23 mouse cellular contexts compared by ENCODE assay signal in genomic region chr7:30604424-30604823, GRCm38 (mm10). TPM values are rescaled to one million over a fixed set of nuclear protein-coding genes. Genes with fewer than 3 reads are reported as not detected.
DNase-seq lines count a peak whose midpoint lies in the region; ATAC-seq and TF ChIP-seq lines count a peak whose summit lies in the region.
"Had no signal": no experiment of that assay in that cellular context is flagged by ENCODE, and none has a peak within 500 bp of the region (broad histone marks: within the 10 kb centered on the region; RNA-seq: fewer than 3 reads in every experiment).

No protein-coding gene starts in this region.

- no peak overlapping the region for H3K9ac ChIP-seq in lung, embryonic 15.5 days
- no peak overlapping the region for H3K9ac ChIP-seq in lung, postnatal 0 days (replicated peaks; ENCODE audit: low read depth)
- no peak overlapping the region for H3K9ac ChIP-seq in ES-Bruce4 (ENCODE audit: low read depth, poor library complexity, severe bottlenecking)
- H3K9ac ChIP-seq in neural tube, embryonic 15.5 days (replicated peaks) = no peak overlapping the region
- H3K9ac ChIP-seq: forebrain, embryonic 12.5 days; hindbrain, embryonic 12.5 days had no signal

- ATAC-seq in lung, embryonic 15.5 days (ENCODE audit: borderline replicate concordance, extremely low read depth, low FRiP score, low TSS enrichment) = no peak
- ATAC-seq in lung, postnatal 0 days = no peak
- no peak for ATAC-seq in granulocyte monocyte progenitor cell, adult 5-6 weeks (replicated peaks; ENCODE audit: poor library complexity, severe bottlenecking)
- ATAC-seq in neural tube, embryonic 15.5 days (ENCODE audit: low FRiP score) = no peak
- ATAC-seq: forebrain, embryonic 16.5 days; hindbrain, postnatal 0 days had no signal

- intact Hi-C loops in gastrocnemius, postnatal 14 days (cut with DNase I; ENCODE audit: low total_unique reads) = no loop called here

- TF ChIP-seq EP300 in lung, postnatal 0 days (IDR thresholded peaks at IDR 0.05) = no peak
- no peak for TF ChIP-seq EP300 in ES-Bruce4 (IDR thresholded peaks at IDR 0.05; ENCODE audit: insufficient read depth, low read depth, low read length)

- TF ChIP-seq POLR2A in ES-Bruce4 (IDR thresholded peaks at IDR 0.05; ENCODE audit: insufficient read depth, low read length) = no peak

- no peak for DNase-seq in lung, postnatal 0 days (ENCODE audit: low spot score)
- peak; percentile 37 for DNase-seq in ZHBTc4 (ENCODE audit: low read depth, low spot score)
- DNase-seq in gastrocnemius, postnatal 14 days = no peak
- DNase-seq: adrenal gland, postnatal 25 days; cerebellum, adult 18-20 months; cerebellum, adult 9-11 months; cerebellum, postnatal 36 days; gastrocnemius, postnatal 25 days; heart, adult 11 months; heart, postnatal 36 days; kidney, adult 11 months had no signal

- no peak overlapping the region for H3K4me2 ChIP-seq in lung, embryonic 15.5 days
- no peak overlapping the region for H3K4me2 ChIP-seq in lung, postnatal 0 days (replicated peaks; ENCODE audit: low read depth, low read length)
- H3K4me2 ChIP-seq in neural tube, embryonic 15.5 days = no peak overlapping the region
- H3K4me2 ChIP-seq: forebrain, embryonic 12.5 days; heart, embryonic 13.5 days; hindbrain, embryonic 12.5 days had no signal

- no peak overlapping the region for H3K4me3 ChIP-seq in lung, embryonic 15.5 days
- no peak overlapping the region for H3K4me3 ChIP-seq in lung, postnatal 0 days (ENCODE audit: low read depth, low read length)
- no peak overlapping the region for H3K4me3 ChIP-seq in ES-Bruce4 (ENCODE audit: low read depth, low read length)
- H3K4me3 ChIP-seq in neural tube, embryonic 15.5 days (replicated peaks) = no peak overlapping the region
- H3K4me3 ChIP-seq: forebrain, embryonic 12.5 days; heart, embryonic 13.5 days; hindbrain, embryonic 12.5 days had no signal

- TF ChIP-seq CTCF in lung, postnatal 0 days (IDR thresholded peaks at IDR 0.05) = no peak
- no peak for TF ChIP-seq CTCF in ES-Bruce4 (IDR thresholded peaks at IDR 0.05; ENCODE audit: low read depth, low read length)

- peak overlapping the region; percentile 95; the same call in 1 of the 2 replicates for H3K27ac ChIP-seq in lung, embryonic 15.5 days
- H3K27ac ChIP-seq in lung, postnatal 0 days (ENCODE audit: low read length) = no peak overlapping the region
- H3K27ac ChIP-seq in ES-Bruce4 (ENCODE audit: insufficient read depth, low read length) = peak overlapping the region; percentile 43
- H3K27ac ChIP-seq in neural tube, embryonic 15.5 days (replicated peaks) = no peak overlapping the region
- H3K27ac ChIP-seq: forebrain, embryonic 12.5 days; heart, embryonic 13.5 days; hindbrain, embryonic 12.5 days; hindbrain, postnatal 0 days had no signal

- H3K36me3 ChIP-seq in lung, embryonic 15.5 days = no peaks in the 10 kb centered on the region
- no peaks in the 10 kb centered on the region for H3K36me3 ChIP-seq in lung, postnatal 0 days (ENCODE audit: insufficient read depth, low read length)
- H3K36me3 ChIP-seq in ES-Bruce4 (ENCODE audit: control insufficient read depth, insufficient read depth, low read length, poor library complexity, severe bottlenecking) = no peaks in the 10 kb centered on the region
- H3K36me3 ChIP-seq in neural tube, embryonic 15.5 days = no peaks in the 10 kb centered on the region
- H3K36me3 ChIP-seq: forebrain, embryonic 12.5 days; heart, embryonic 13.5 days; hindbrain, embryonic 12.5 days had no signal

- no peaks in the 10 kb centered on the region for H3K9me3 ChIP-seq in lung, embryonic 15.5 days
- H3K9me3 ChIP-seq in lung, postnatal 0 days (ENCODE audit: low read length) = no peaks in the 10 kb centered on the region
- H3K9me3 ChIP-seq in ES-Bruce4 (replicated peaks; ENCODE audit: control insufficient read depth, insufficient read depth, low read length, poor library complexity, severe bottlenecking) = no peaks in the 10 kb centered on the region
- no peaks in the 10 kb centered on the region for H3K9me3 ChIP-seq in neural tube, embryonic 15.5 days (replicated peaks)
- H3K9me3 ChIP-seq: forebrain, embryonic 12.5 days; heart, embryonic 13.5 days; hindbrain, embryonic 12.5 days had no signal

- no peaks in the 10 kb centered on the region for H3K27me3 ChIP-seq in lung, embryonic 15.5 days
- no peaks in the 10 kb centered on the region for H3K27me3 ChIP-seq in lung, postnatal 0 days (replicated peaks; ENCODE audit: insufficient read depth, low read length)
- no peaks in the 10 kb centered on the region for H3K27me3 ChIP-seq in ES-Bruce4 (ENCODE audit: control insufficient read depth, insufficient read depth, low read length, poor library complexity, severe bottlenecking)
- no peaks in the 10 kb centered on the region for H3K27me3 ChIP-seq in neural tube, embryonic 15.5 days (replicated peaks)
- H3K27me3 ChIP-seq: forebrain, embryonic 12.5 days; hindbrain, embryonic 12.5 days had no signal

- peaks cover 15% of the 10 kb centered on the region for H3K4me1 ChIP-seq in lung, embryonic 15.5 days
- no peaks in the 10 kb centered on the region for H3K4me1 ChIP-seq in lung, postnatal 0 days (ENCODE audit: insufficient read depth, low read depth, low read length)
- peaks cover 15% of the 10 kb centered on the region for H3K4me1 ChIP-seq in ES-Bruce4 (ENCODE audit: control insufficient read depth, insufficient read depth, low read length)
- peaks cover 12% of the 10 kb centered on the region for H3K4me1 ChIP-seq in neural tube, embryonic 15.5 days

- WGBS in lung, embryonic 15.5 days = 46% methylated on average over 8 of the region's 8 CpGs
- 40% methylated on average over 8 of the region's 8 CpGs for WGBS in lung, postnatal 0 days
- WGBS in neural tube, embryonic 15.5 days = 70% methylated on average over 8 of the region's 8 CpGs

RNA-seq across cellular contexts. Expression of gene Zbtb32, which starts 5.7 kb away (rescaled TPM):
- polyA plus RNA-seq in lung, embryonic 15.5 days (2015; fragmentation: Nextera tagmentation; extraction: Ambion mirVana) = 2.3 and 3.7 TPM in 2 replicates
- polyA plus RNA-seq in lung, postnatal 0 days (2015; fragmentation: Nextera tagmentation; extraction: Ambion mirVana) = 3.0 and 3.9 TPM in 2 replicates
- 20.3 and 22.7 TPM in 2 replicates for polyA plus RNA-seq in ES-Bruce4 (2011; ENCODE audit: insufficient read depth, insufficient read length, low read depth, missing spikeins)
- total RNA-seq in granulocyte monocyte progenitor cell, adult 5-6 weeks (2014; fragmentation: Nextera tagmentation) = not detected in 2 replicates
- total RNA-seq in granulocyte monocyte progenitor cell, adult 5-6 weeks (2017) = not detected in 2 replicates
- total RNA-seq in gastrocnemius, postnatal 14 days (2021) = not detected
- 0.37 and 0.44 TPM in 2 replicates for polyA plus RNA-seq in neural tube, embryonic 15.5 days (2015; fragmentation: Nextera tagmentation; extraction: Ambion mirVana)
- total RNA-seq: gastrocnemius, postnatal 25 days; heart, postnatal 36 days; hindbrain, postnatal 0 days had no signal
- polyA plus RNA-seq: frontal cortex, adult 2 months had no signal

RNA-seq across cellular contexts. Expression of gene Upk1a, which starts 8.2 kb away (rescaled TPM):
- 0.88 and 1.4 TPM in 2 replicates for polyA plus RNA-seq in lung, embryonic 15.5 days (2015; fragmentation: Nextera tagmentation; extraction: Ambion mirVana)
- polyA plus RNA-seq in lung, postnatal 0 days (2015; fragmentation: Nextera tagmentation; extraction: Ambion mirVana) = 11.2 and 11.8 TPM in 2 replicates
- 2.5 and 2.8 TPM in 2 replicates for polyA plus RNA-seq in ES-Bruce4 (2011; ENCODE audit: insufficient read depth, insufficient read length, low read depth, missing spikeins)
- 3.4 TPM in 1 of 2 replicates, not detected in the other for total RNA-seq in granulocyte monocyte progenitor cell, adult 5-6 weeks (2014; fragmentation: Nextera tagmentation)
- total RNA-seq in granulocyte monocyte progenitor cell, adult 5-6 weeks (2017) = not detected in 2 replicates
- under 1 TPM; 0.14 to 0.16 TPM for total RNA-seq in gastrocnemius, postnatal 14 days (2021)
- polyA plus RNA-seq in neural tube, embryonic 15.5 days (2015; fragmentation: Nextera tagmentation; extraction: Ambion mirVana) = 0.87 and 2.3 TPM in 2 replicates
- total RNA-seq: gastrocnemius, postnatal 25 days had no signal

RNA-seq across cellular contexts. Expression of gene Kmt2b, which starts 15.9 kb away (rescaled TPM):
- 8.4 and 10.0 TPM in 2 replicates for polyA plus RNA-seq in lung, embryonic 15.5 days (2015; fragmentation: Nextera tagmentation; extraction: Ambion mirVana)
- polyA plus RNA-seq in lung, postnatal 0 days (2015; fragmentation: Nextera tagmentation; extraction: Ambion mirVana) = 6.8 and 6.9 TPM in 2 replicates
- 70.2 and 81.4 TPM in 2 replicates for polyA plus RNA-seq in ES-Bruce4 (2011; ENCODE audit: insufficient read depth, insufficient read length, low read depth, missing spikeins)
- total RNA-seq in granulocyte monocyte progenitor cell, adult 5-6 weeks (2014; fragmentation: Nextera tagmentation) = 48.1 and 64.3 TPM in 2 replicates
- total RNA-seq in granulocyte monocyte progenitor cell, adult 5-6 weeks (2017) = 5.9 and 9.5 TPM in 2 replicates
- total RNA-seq in gastrocnemius, postnatal 14 days (2021) = 10 to 100 TPM; 14.1 to 15.2 TPM
- polyA plus RNA-seq in neural tube, embryonic 15.5 days (2015; fragmentation: Nextera tagmentation; extraction: Ambion mirVana) = 8.5 and 8.8 TPM in 2 replicates

RNA-seq across cellular contexts. Expression of gene Cox6b1, which starts 21.5 kb away (rescaled TPM):
- 867 and 890 TPM in 2 replicates for polyA plus RNA-seq in lung, embryonic 15.5 days (2015; fragmentation: Nextera tagmentation; extraction: Ambion mirVana)
- 717 and 766 TPM in 2 replicates for polyA plus RNA-seq in lung, postnatal 0 days (2015; fragmentation: Nextera tagmentation; extraction: Ambion mirVana)
- polyA plus RNA-seq in ES-Bruce4 (2011; ENCODE audit: insufficient read depth, insufficient read length, low read depth, missing spikeins) = 540 and 569 TPM in 2 replicates
- total RNA-seq in granulocyte monocyte progenitor cell, adult 5-6 weeks (2014; fragmentation: Nextera tagmentation) = 436 and 560 TPM in 2 replicates
- total RNA-seq in granulocyte monocyte progenitor cell, adult 5-6 weeks (2017) = 470 and 484 TPM in 2 replicates
- 1,000 to 10,000 TPM; 1,322 to 1,882 TPM for total RNA-seq in gastrocnemius, postnatal 14 days (2021)
- 1,176 and 1,358 TPM in 2 replicates for polyA plus RNA-seq in neural tube, embryonic 15.5 days (2015; fragmentation: Nextera tagmentation; extraction: Ambion mirVana)

RNA-seq across cellular contexts. Expression of gene Etv2, which starts 31.2 kb away (rescaled TPM):
- polyA plus RNA-seq in lung, embryonic 15.5 days (2015; fragmentation: Nextera tagmentation; extraction: Ambion mirVana) = not detected in 2 replicates
- not detected in 2 replicates for polyA plus RNA-seq in lung, postnatal 0 days (2015; fragmentation: Nextera tagmentation; extraction: Ambion mirVana)
- polyA plus RNA-seq in ES-Bruce4 (2011; ENCODE audit: insufficient read depth, insufficient read length, low read depth, missing spikeins) = 2.8 and 3.3 TPM in 2 replicates
- total RNA-seq in granulocyte monocyte progenitor cell, adult 5-6 weeks (2014; fragmentation: Nextera tagmentation) = not detected in 2 replicates
- total RNA-seq in granulocyte monocyte progenitor cell, adult 5-6 weeks (2017) = not detected in 2 replicates
- not detected for total RNA-seq in gastrocnemius, postnatal 14 days (2021)
- not detected in 2 replicates for polyA plus RNA-seq in neural tube, embryonic 15.5 days (2015; fragmentation: Nextera tagmentation; extraction: Ambion mirVana)
- total RNA-seq: adrenal gland, postnatal 25 days; gastrocnemius, postnatal 25 days; heart, postnatal 36 days; hindbrain, postnatal 0 days had no signal
- polyA plus RNA-seq: forebrain, embryonic 12.5 days; forebrain, embryonic 16.5 days; frontal cortex, adult 2 months; heart, postnatal 0 days; hindbrain, embryonic 12.5 days; hindbrain, postnatal 0 days; intestine, embryonic 14.5 days had no signal

Comparison
In these comparisons a context has a peak if more than half of its experiments do, and no peak if none do; other contexts are left out.
1. H3K27ac ChIP-seq: peak in lung, embryonic 15.5 days (single experiment) and ES-Bruce4 (single experiment); none in lung, postnatal 0 days (single experiment) and neural tube, embryonic 15.5 days (single experiment).